Mouse (Mus musculus) ovary, adult 2 months (tissue): ENCODE results near the gene Gpr119. TPM values are rescaled to one million over a fixed set of nuclear protein-coding genes. Genes with fewer than 3 reads are reported as not detected.

Experiments used
- polyA plus RNA-seq: library from polyadenylated mRNA; depleted of rRNA; stranded (reverse); fragments of >200 nt; gene quantifications from 2 replicates; pipeline ENCODE4 v1.2.3, GENCODE M21; 2012; rRNA removed

Gene Gpr119
- polyA plus RNA-seq, result not detected in 2 replicates

GRCm38 (mm10) chrX:48674171-48674570 is at the start of gene Gpr119:
Gpr119 (minus strand) TSS chrX:48674478.

GRCm38 (mm10) chrX:48694864-48695371 is 20.6 kb upstream of the Gpr119 start, which contains the start of gene Rbmx2:
Rbmx2 (plus strand) TSS chrX:48695004.

GRCm38 (mm10) chrX:48623379-48624053 is 50.8 kb downstream of the Gpr119 start, which contains the start of gene Slc25a14:
Slc25a14 (plus strand) TSS chrX:48623413.

Other genes starting within 250 kb of the Gpr119 start
- gene Elf4, start 211.3 kb downstream of the Gpr119 start, polyA plus RNA-seq, result 15.2 and 17.4 TPM in 2 replicates
- 10.3 and 16.5 TPM in 2 replicates for gene Aifm1, start 160.9 kb downstream of the Gpr119 start, polyA plus RNA-seq
- 8.3 and 15.1 TPM in 2 replicates for gene Rab33a, start 155.2 kb downstream of the Gpr119 start, polyA plus RNA-seq
- 2.5 and 2.6 TPM in 2 replicates for gene Zfp280c, start 80.0 kb downstream of the Gpr119 start, polyA plus RNA-seq
- 1.8 and 2.3 TPM in 2 replicates for gene Slc25a14, start 51.1 kb downstream of the Gpr119 start, polyA plus RNA-seq
- 0.75 and 0.84 TPM in 2 replicates for gene Rbmx2, start 20.5 kb upstream of the Gpr119 start, polyA plus RNA-seq
- not detected in 2 replicates for gene Gm595, start 203.2 kb upstream of the Gpr119 start, polyA plus RNA-seq